Mouse (Mus musculus): ENCODE data around the gene Ly6g6e.
"Not testable (repeated sequence)": the region's sequence is repeated elsewhere in the genome, so short reads cannot be mapped to it uniquely, and the experiment has no call there.

The Ly6g6e gene

GRCm38 (mm10) chr17:35076507-35077176, at the start of gene Ly6g6e:
Gene Ly6g6e, plus strand, starts transcription at chr17:35076902.
- in situ Hi-C loops (cut with MboI; ENCODE audit: low sequenced_read_pairs), result no loop called here

GRCm38 (mm10) chr17:35027277-35028068, 49.2 kb upstream of the Ly6g6e start, which contains the start of gene Sapcd1:
Gene Sapcd1, minus strand, starts transcription at chr17:35028016.
- in situ Hi-C loops (cut with MboI; ENCODE audit: low sequenced_read_pairs), result no loop called here

GRCm38 (mm10) chr17:35028315-35028714, 48.4 kb upstream of the Ly6g6e start:
- in situ Hi-C loops (cut with MboI; ENCODE audit: low sequenced_read_pairs), result no loop called here

GRCm38 (mm10) chr17:35029691-35030532, 46.8 kb upstream of the Ly6g6e start:
- in situ Hi-C loops (cut with MboI; ENCODE audit: low sequenced_read_pairs), result no loop called here

- in situ Hi-C loops (cut with MboI; ENCODE audit: low sequenced_read_pairs), result no loop called here
Measured at GRCm38 (mm10) chr17:35031272-35031671, 45.4 kb upstream of the Ly6g6e start.

GRCm38 (mm10) chr17:35031880-35032279, 44.8 kb upstream of the Ly6g6e start:
- in situ Hi-C loops (cut with MboI; ENCODE audit: low sequenced_read_pairs), result no loop called here

GRCm38 (mm10) chr17:35032323-35032870, 44.3 kb upstream of the Ly6g6e start:
- in situ Hi-C loops (cut with MboI; ENCODE audit: low sequenced_read_pairs), result no loop called here

GRCm38 (mm10) chr17:35033703-35034102, 43.0 kb upstream of the Ly6g6e start:
- in situ Hi-C loops (cut with MboI; ENCODE audit: low sequenced_read_pairs), result not testable (repeated sequence)

GRCm38 (mm10) chr17:35034896-35035295, 41.8 kb upstream of the Ly6g6e start:
- in situ Hi-C loops (cut with MboI; ENCODE audit: low sequenced_read_pairs), result no loop called here

- in situ Hi-C loops (cut with MboI; ENCODE audit: low sequenced_read_pairs), result no loop called here
Measured at GRCm38 (mm10) chr17:35039121-35039873, 37.4 kb upstream of the Ly6g6e start.

GRCm38 (mm10) chr17:35043794-35044193, 32.9 kb upstream of the Ly6g6e start:
- in situ Hi-C loops (cut with MboI; ENCODE audit: low sequenced_read_pairs), result no loop called here

GRCm38 (mm10) chr17:35044904-35045806, 31.5 kb upstream of the Ly6g6e start:
- in situ Hi-C loops (cut with MboI; ENCODE audit: low sequenced_read_pairs), result no loop called here

- in situ Hi-C loops (cut with MboI; ENCODE audit: low sequenced_read_pairs), result no loop called here
Measured at GRCm38 (mm10) chr17:35045807-35046680, 30.7 kb upstream of the Ly6g6e start.

- in situ Hi-C loops (cut with MboI; ENCODE audit: low sequenced_read_pairs), result no loop called here
Measured at GRCm38 (mm10) chr17:35046681-35047455, 29.8 kb upstream of the Ly6g6e start, which contains the start of gene Msh5. Gene Msh5, minus strand, starts transcription at chr17:35046745.

GRCm38 (mm10) chr17:35047688-35048087, 29.0 kb upstream of the Ly6g6e start:
- in situ Hi-C loops (cut with MboI; ENCODE audit: low sequenced_read_pairs), result no loop called here

- in situ Hi-C loops (cut with MboI; ENCODE audit: low sequenced_read_pairs), result no loop called here
Measured at GRCm38 (mm10) chr17:35048149-35048931, 28.4 kb upstream of the Ly6g6e start.

Measured in CH12F3 (cell line).